ENCODE assay signal across 9 mouse cellular contexts in genomic region chr9:44721877-44722186, GRCm38 (mm10). TPM values are rescaled to one million over a fixed set of nuclear protein-coding genes. Genes with fewer than 3 reads are reported as not detected.
DNase-seq lines count a peak whose midpoint lies in the region; ATAC-seq and TF ChIP-seq lines count a peak whose summit lies in the region.
"Had no signal": no experiment of that assay in that cellular context is flagged by ENCODE, and none has a peak within 500 bp of the region (broad histone marks: within the 10 kb centered on the region; RNA-seq: fewer than 3 reads in every experiment).

No protein-coding gene starts in this region.

- peaks cover 32% of the 10 kb centered on the region for H3K4me1 ChIP-seq in kidney, postnatal 0 days (replicated peaks; ENCODE audit: insufficient read depth, low read length)
- peaks cover 47% of the 10 kb centered on the region for H3K4me1 ChIP-seq in forebrain, embryonic 14.5 days (ENCODE audit: control insufficient read depth, insufficient read depth, low read length)
- peaks cover 28% of the 10 kb centered on the region for H3K4me1 ChIP-seq in intestine, embryonic 16.5 days (ENCODE audit: control insufficient read depth, insufficient read depth, low read length)
- peaks cover 69% of the 10 kb centered on the region for H3K4me1 ChIP-seq in neural tube, embryonic 12.5 days

- H3K9ac ChIP-seq in kidney, postnatal 0 days (ENCODE audit: low read depth, low read length) = no peak overlapping the region
- no peak overlapping the region for H3K9ac ChIP-seq in forebrain, embryonic 14.5 days (ENCODE audit: low read length)
- peak overlapping the region; percentile 43; the same call in 1 of the 2 replicates for H3K9ac ChIP-seq in intestine, embryonic 16.5 days (ENCODE audit: low read depth, low read length)
- no peak overlapping the region for H3K9ac ChIP-seq in neural tube, embryonic 12.5 days

- no peaks in the 10 kb centered on the region for H3K9me3 ChIP-seq in kidney, postnatal 0 days (replicated peaks; ENCODE audit: low read length)
- no peaks in the 10 kb centered on the region for H3K9me3 ChIP-seq in forebrain, embryonic 14.5 days (replicated peaks; ENCODE audit: control insufficient read depth, low read length)
- no peaks in the 10 kb centered on the region for H3K9me3 ChIP-seq in intestine, embryonic 16.5 days (ENCODE audit: control insufficient read depth, low read length)
- H3K9me3 ChIP-seq in neural tube, embryonic 12.5 days = no peaks in the 10 kb centered on the region
- H3K9me3 ChIP-seq: G1E had no signal

- TF ChIP-seq CTCF in kidney, postnatal 0 days (IDR thresholded peaks at IDR 0.05; ENCODE audit: low read depth) = no peak

- 81% methylated on average over 3 of the region's 3 CpGs for WGBS in kidney, postnatal 0 days
- WGBS in forebrain, embryonic 14.5 days = 91% methylated on average over 3 of the region's 3 CpGs
- WGBS in intestine, embryonic 16.5 days = 76% methylated on average over 3 of the region's 3 CpGs
- WGBS in neural tube, embryonic 12.5 days = 89% methylated on average over 3 of the region's 3 CpGs

- peak overlapping the region; percentile 76; the same call in 1 of the 2 replicates for H3K4me2 ChIP-seq in kidney, postnatal 0 days (ENCODE audit: low read length)
- peak overlapping the region; percentile 72 for H3K4me2 ChIP-seq in forebrain, embryonic 14.5 days (ENCODE audit: low read length)
- peak overlapping the region; percentile 96; the same call in 1 of the 2 replicates for H3K4me2 ChIP-seq in intestine, embryonic 16.5 days (ENCODE audit: low read depth, low read length)
- peak overlapping the region; percentile 87 for H3K4me2 ChIP-seq in neural tube, embryonic 12.5 days (replicated peaks)

- peak overlapping the region; percentile 51; the same call in 1 of the 2 replicates for H3K27ac ChIP-seq in kidney, postnatal 0 days
- no peak overlapping the region for H3K27ac ChIP-seq in forebrain, embryonic 14.5 days (ENCODE audit: low read depth, low read length)
- H3K27ac ChIP-seq in intestine, embryonic 16.5 days (ENCODE audit: low read length) = peak overlapping the region; percentile 0; the same call in 1 of the 2 replicates
- no peak overlapping the region for H3K27ac ChIP-seq in neural tube, embryonic 12.5 days

- DNase-seq in kidney, postnatal 0 days (ENCODE audit: low spot score) = no peak
- no peak for DNase-seq in kidney, postnatal 25 days
- DNase-seq in forebrain, embryonic 14.5 days (ENCODE audit: low spot score) = no peak
- no peak for DNase-seq in retina, postnatal 1 day
- DNase-seq in cerebellum, adult 11-12 months = no peak

- H3K36me3 ChIP-seq in kidney, postnatal 0 days (ENCODE audit: insufficient read depth, low read length) = peaks cover 16% of the 10 kb centered on the region
- peaks cover 8% of the 10 kb centered on the region; the same call in 1 of the 2 replicates for H3K36me3 ChIP-seq in forebrain, embryonic 14.5 days (ENCODE audit: control insufficient read depth, insufficient read depth, low read length)
- no peaks in the 10 kb centered on the region for H3K36me3 ChIP-seq in intestine, embryonic 16.5 days (ENCODE audit: control insufficient read depth, insufficient read depth, low read length)
- H3K36me3 ChIP-seq in neural tube, embryonic 12.5 days = peaks cover 13% of the 10 kb centered on the region
- H3K36me3 ChIP-seq: G1E had no signal

- no peak for ATAC-seq in kidney, postnatal 0 days (replicated peaks; ENCODE audit: low FRiP score, low read depth)
- ATAC-seq in forebrain, embryonic 14.5 days = no peak
- ATAC-seq in intestine, embryonic 16.5 days = no peak
- no peak for ATAC-seq in neural tube, embryonic 12.5 days (ENCODE audit: low FRiP score, low read depth)
- no peak for ATAC-seq in inflammation-experienced regulatory T-cells, adult 6 months

- no peaks in the 10 kb centered on the region for H3K27me3 ChIP-seq in kidney, postnatal 0 days (ENCODE audit: insufficient read depth, low read length)
- no peaks in the 10 kb centered on the region for H3K27me3 ChIP-seq in forebrain, embryonic 14.5 days (replicated peaks; ENCODE audit: control insufficient read depth, insufficient read depth, low read length)
- no peaks in the 10 kb centered on the region for H3K27me3 ChIP-seq in intestine, embryonic 16.5 days (replicated peaks; ENCODE audit: control insufficient read depth, insufficient read depth, low read length)
- H3K27me3 ChIP-seq in neural tube, embryonic 12.5 days (replicated peaks) = no peaks in the 10 kb centered on the region

- no peak overlapping the region for H3K4me3 ChIP-seq in kidney, postnatal 0 days (replicated peaks; ENCODE audit: low read depth, low read length)
- no peak overlapping the region for H3K4me3 ChIP-seq in forebrain, embryonic 14.5 days (ENCODE audit: low read depth, low read length)
- peak overlapping the region; percentile 65 for H3K4me3 ChIP-seq in intestine, embryonic 16.5 days (ENCODE audit: low read length)
- H3K4me3 ChIP-seq in neural tube, embryonic 12.5 days = no peak overlapping the region

RNA-seq across cellular contexts. Expression of gene Phldb1, which starts 13.2 kb away (rescaled TPM):
- polyA plus RNA-seq in kidney, postnatal 0 days (2015; fragmentation: Nextera tagmentation; extraction: Ambion mirVana) = 24.2 and 24.4 TPM in 2 replicates
- 29.5 and 42.9 TPM in 2 replicates for polyA plus RNA-seq in forebrain, embryonic 14.5 days (2014; fragmentation: Nextera tagmentation; extraction: Ambion mirVana)
- 12.9 and 14.4 TPM in 2 replicates for polyA plus RNA-seq in intestine, embryonic 16.5 days (2015; fragmentation: Nextera tagmentation; extraction: Ambion mirVana)
- 58.9 and 61.6 TPM in 2 replicates for polyA plus RNA-seq in neural tube, embryonic 12.5 days (2016; fragmentation: Nextera tagmentation; extraction: Ambion mirVana)
- under 1 TPM; 0.41 to 0.92 (median 0.58) TPM for polyA plus RNA-seq in inflammation-experienced regulatory T-cells, adult 6 months (2017; shearing (Covaris generic))

RNA-seq across cellular contexts. Expression of gene Arcn1, which starts 45.8 kb away (rescaled TPM):
- polyA plus RNA-seq in kidney, postnatal 0 days (2015; fragmentation: Nextera tagmentation; extraction: Ambion mirVana) = 135 and 149 TPM in 2 replicates
- polyA plus RNA-seq in forebrain, embryonic 14.5 days (2014; fragmentation: Nextera tagmentation; extraction: Ambion mirVana) = 138 and 152 TPM in 2 replicates
- 187 and 196 TPM in 2 replicates for polyA plus RNA-seq in intestine, embryonic 16.5 days (2015; fragmentation: Nextera tagmentation; extraction: Ambion mirVana)
- polyA plus RNA-seq in neural tube, embryonic 12.5 days (2016; fragmentation: Nextera tagmentation; extraction: Ambion mirVana) = 169 and 182 TPM in 2 replicates
- 100 to 1,000 TPM in 1 of 3 experiments, 10 to 100 TPM in 2; 64.6 to 101 (median 67.3) TPM for polyA plus RNA-seq in inflammation-experienced regulatory T-cells, adult 6 months (2017; shearing (Covaris generic))

RNA-seq across cellular contexts. Expression of gene Ift46, which starts 45.9 kb away (rescaled TPM):
- polyA plus RNA-seq in kidney, postnatal 0 days (2015; fragmentation: Nextera tagmentation; extraction: Ambion mirVana) = 98.3 and 109 TPM in 2 replicates
- polyA plus RNA-seq in forebrain, embryonic 14.5 days (2014; fragmentation: Nextera tagmentation; extraction: Ambion mirVana) = 178 and 206 TPM in 2 replicates
- polyA plus RNA-seq in intestine, embryonic 16.5 days (2015; fragmentation: Nextera tagmentation; extraction: Ambion mirVana) = 68.1 and 71.4 TPM in 2 replicates
- 150 and 155 TPM in 2 replicates for polyA plus RNA-seq in neural tube, embryonic 12.5 days (2016; fragmentation: Nextera tagmentation; extraction: Ambion mirVana)
- 10 to 100 TPM; 43.4 to 67.5 (median 47.3) TPM for polyA plus RNA-seq in inflammation-experienced regulatory T-cells, adult 6 months (2017; shearing (Covaris generic))

RNA-seq across cellular contexts. Expression of gene Treh, which starts 48.8 kb away (rescaled TPM):
- 1.5 and 2.2 TPM in 2 replicates for polyA plus RNA-seq in kidney, postnatal 0 days (2015; fragmentation: Nextera tagmentation; extraction: Ambion mirVana)
- polyA plus RNA-seq in forebrain, embryonic 14.5 days (2014; fragmentation: Nextera tagmentation; extraction: Ambion mirVana) = not detected in 2 replicates
- polyA plus RNA-seq in intestine, embryonic 16.5 days (2015; fragmentation: Nextera tagmentation; extraction: Ambion mirVana) = 0.09 and 0.16 TPM in 2 replicates
- polyA plus RNA-seq in neural tube, embryonic 12.5 days (2016; fragmentation: Nextera tagmentation; extraction: Ambion mirVana) = not detected in 2 replicates
- not detected for polyA plus RNA-seq in inflammation-experienced regulatory T-cells, adult 6 months (2017; shearing (Covaris generic))
- polyA plus RNA-seq: G1E had no signal

Comparison
In these comparisons a context has a peak if more than half of its experiments do, and no peak if none do; other contexts are left out.
1. H3K27ac ChIP-seq: peak in kidney, postnatal 0 days (single experiment) and intestine, embryonic 16.5 days (single experiment); none in forebrain, embryonic 14.5 days (single experiment) and neural tube, embryonic 12.5 days (single experiment).
2. Peak in every context shown above with its lines, with median percentiles within 50 percentile points of each other: H3K4me2 ChIP-seq.